Mouse (Mus musculus): ENCODE results near the gene Cc2d2b. TPM values are rescaled to one million over a fixed set of nuclear protein-coding genes. Genes with fewer than 3 reads are reported as not detected.

Gene Cc2d2b
- 0.17 and 0.79 TPM in 2 replicates for polyA plus RNA-seq (2016; fragmentation: Nextera tagmentation; extraction: Ambion mirVana)

DNA sequence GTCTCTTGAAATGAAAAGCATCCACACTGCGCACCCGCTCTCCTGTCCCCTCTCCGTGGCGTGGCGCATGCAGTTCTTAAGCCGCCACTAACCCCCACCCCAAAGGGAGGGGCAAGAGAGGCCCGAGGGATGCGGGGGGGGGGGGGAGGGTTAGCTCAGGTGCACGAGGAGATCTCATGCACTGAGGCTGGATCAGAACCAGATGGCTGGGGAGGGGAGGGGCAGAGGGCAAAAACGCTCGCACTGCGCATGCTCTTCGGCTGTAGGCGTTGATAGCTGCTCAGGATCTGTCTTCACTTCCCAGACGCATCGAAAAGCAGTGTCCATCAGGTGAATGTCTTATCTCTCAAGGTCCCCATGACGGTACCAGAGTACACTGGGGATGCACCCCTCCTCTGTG, at the start of gene Cc2d2b:
TSS of gene Cc2d2b (plus strand) at position 195 of the 400 bp plus-strand sequence.
- no peak for DNase-seq (ENCODE audit: low spot score)
- Histone ChIP-seq H3K4me3 (peak within 1 kb of the TSS; percentile 37), H3K9me3 (no peaks in the 10 kb centered on the region), H3K27ac (no peak within 1 kb of the TSS), H3K4me1 (no peaks in the 10 kb centered on the region), H3K36me3 (no peaks in the 10 kb centered on the region), H3K27me3 (ENCODE audit: insufficient read depth, poor library complexity, severe bottlenecking) (0 out of 2 replicates have a peak, but pooled peaks cover 6% of the 10 kb centered on the region)
- 44% methylated on average over 17 of the region's 17 CpGs for WGBS

DNA sequence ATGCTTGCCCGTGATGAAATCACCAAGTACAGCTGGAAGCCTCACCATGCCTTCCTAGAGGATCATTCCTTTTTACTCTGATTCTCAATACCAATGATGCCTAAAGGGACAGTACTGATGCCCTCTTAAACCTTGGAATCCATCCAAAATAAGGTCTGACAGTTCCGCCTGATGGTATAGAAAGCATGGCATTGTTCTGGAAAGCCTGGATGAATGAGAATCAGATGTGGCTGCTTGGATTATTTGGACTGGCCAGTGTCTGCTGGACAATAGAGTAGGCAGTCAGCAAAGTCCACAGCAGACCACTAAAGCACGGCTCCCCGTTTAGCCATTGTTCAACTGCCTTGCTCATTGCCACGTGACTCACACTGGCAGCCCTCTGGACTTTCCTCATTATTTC, 48.7 kb upstream of the Cc2d2b start:
- Histone ChIP-seq H3K36me3 (no peaks in the 10 kb centered on the region), H3K4me1 (peaks cover 9% of the 10 kb centered on the region), H3K4me3 (no peak overlapping the region), H3K27ac (no peak overlapping the region), H3K9me3 (no peaks in the 10 kb centered on the region), H3K27me3 (ENCODE audit: insufficient read depth, poor library complexity, severe bottlenecking) (no peaks in the 10 kb centered on the region)
- DNase-seq (ENCODE audit: low spot score): no peak
- 79% methylated on average over 5 of the region's 5 CpGs for WGBS

DNA sequence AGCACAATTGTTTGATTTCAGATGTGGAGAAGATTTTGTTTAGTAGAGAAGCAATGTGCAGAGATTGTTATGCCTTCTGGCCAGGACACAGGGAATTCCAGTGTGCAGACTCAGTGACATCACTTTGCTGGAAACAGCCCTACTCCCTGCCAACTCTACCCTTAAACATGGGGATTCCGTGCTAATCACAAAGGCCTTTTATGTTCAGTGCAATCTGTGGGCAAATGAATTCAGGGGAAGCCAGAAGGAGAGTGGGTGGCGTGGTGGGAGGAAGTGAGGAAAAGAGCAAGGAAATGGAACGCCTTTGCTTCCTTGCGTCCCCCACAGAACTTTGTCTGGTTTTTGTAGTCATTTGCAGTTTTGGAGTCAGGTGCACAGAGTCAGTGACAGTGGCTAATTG, 46.1 kb upstream of the Cc2d2b start:
- Histone ChIP-seq H3K4me1 (peaks cover 13% of the 10 kb centered on the region), H3K9me3 (no peaks in the 10 kb centered on the region), H3K36me3 (no peaks in the 10 kb centered on the region), H3K27me3 (ENCODE audit: insufficient read depth, poor library complexity, severe bottlenecking) (no peaks in the 10 kb centered on the region), H3K4me3 (no peak overlapping the region), H3K27ac (0 out of 2 replicates have a peak overlapping the region, but pooled peaks have one; percentile 10)
- WGBS: 62% methylated on average over 4 of the region's 4 CpGs
- no peak for DNase-seq (ENCODE audit: low spot score)

DNA sequence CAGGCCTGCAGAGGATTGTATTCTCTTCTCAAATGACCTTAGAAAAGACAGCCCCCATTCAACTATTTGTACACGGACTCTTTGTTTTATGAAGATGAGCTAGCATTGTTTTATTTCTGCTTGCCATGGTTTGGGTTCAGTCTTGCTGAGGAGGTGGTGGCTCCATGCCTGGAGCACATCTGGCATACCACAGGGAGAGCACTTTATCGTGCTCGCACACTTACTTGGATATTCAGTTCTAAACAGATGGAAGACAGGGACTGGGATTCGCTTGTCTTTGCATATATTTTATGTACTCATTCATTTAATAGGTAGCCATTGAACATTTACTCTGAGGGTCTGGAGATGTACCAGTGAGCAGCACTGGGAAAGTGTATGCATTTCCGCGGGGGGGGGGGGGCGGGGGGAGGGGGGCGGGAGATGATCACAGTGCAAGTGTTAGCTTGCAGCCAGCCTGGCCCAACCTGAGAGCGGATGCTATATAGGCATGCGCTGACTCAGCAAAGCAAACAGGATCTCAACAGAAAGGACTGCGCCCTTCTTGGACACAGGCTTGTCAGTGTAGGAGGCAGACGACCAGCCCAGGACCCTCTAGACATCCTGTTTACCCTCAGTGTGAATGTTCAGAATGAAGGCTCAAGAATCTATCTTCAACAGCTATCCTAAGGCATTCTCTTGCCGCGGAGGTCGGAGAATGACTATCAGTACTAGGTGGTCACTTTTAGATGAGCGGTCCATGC, 35.5 kb upstream of the Cc2d2b start:
- peaks cover 8% of the 10 kb centered on the region for H3K4me1 ChIP-seq
- H3K27ac ChIP-seq: no peak overlapping the region
- no peak overlapping the region for H3K4me3 ChIP-seq
- WGBS: 86% methylated on average over 13 of the region's 16 CpGs
- no peaks in the 10 kb centered on the region for H3K36me3 ChIP-seq
- no peaks in the 10 kb centered on the region for H3K9me3 ChIP-seq
- DNase-seq (ENCODE audit: low spot score): no peak
- no peaks in the 10 kb centered on the region for H3K27me3 ChIP-seq (ENCODE audit: insufficient read depth, poor library complexity, severe bottlenecking)

DNA sequence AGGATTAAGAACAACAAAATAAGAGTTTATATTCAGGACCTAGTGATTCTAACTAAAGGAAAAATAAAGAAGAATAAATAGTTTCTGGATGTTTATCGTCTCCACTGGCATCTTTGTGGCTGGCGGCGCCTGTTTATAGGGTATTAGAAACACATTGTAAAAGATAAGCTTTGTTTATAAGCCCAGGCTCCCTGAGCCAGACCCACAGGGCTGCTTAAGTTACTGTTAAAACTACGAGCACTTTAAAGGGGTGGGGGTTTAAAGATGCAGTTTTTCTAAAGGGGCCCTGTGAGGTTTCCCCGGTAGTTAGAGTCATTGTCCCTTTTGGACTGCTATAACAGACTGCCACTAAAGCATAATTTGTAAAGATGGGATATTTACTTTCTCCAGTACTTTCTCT, 33.9 kb upstream of the Cc2d2b start:
- Histone ChIP-seq H3K36me3 (no peaks in the 10 kb centered on the region), H3K4me1 (peaks cover 11% of the 10 kb centered on the region), H3K27ac (no peak overlapping the region), H3K4me3 (no peak overlapping the region), H3K9me3 (no peaks in the 10 kb centered on the region), H3K27me3 (ENCODE audit: insufficient read depth, poor library complexity, severe bottlenecking) (no peaks in the 10 kb centered on the region)
- 70% methylated on average over 5 of the region's 5 CpGs for WGBS
- DNase-seq (ENCODE audit: low spot score): no peak

DNA sequence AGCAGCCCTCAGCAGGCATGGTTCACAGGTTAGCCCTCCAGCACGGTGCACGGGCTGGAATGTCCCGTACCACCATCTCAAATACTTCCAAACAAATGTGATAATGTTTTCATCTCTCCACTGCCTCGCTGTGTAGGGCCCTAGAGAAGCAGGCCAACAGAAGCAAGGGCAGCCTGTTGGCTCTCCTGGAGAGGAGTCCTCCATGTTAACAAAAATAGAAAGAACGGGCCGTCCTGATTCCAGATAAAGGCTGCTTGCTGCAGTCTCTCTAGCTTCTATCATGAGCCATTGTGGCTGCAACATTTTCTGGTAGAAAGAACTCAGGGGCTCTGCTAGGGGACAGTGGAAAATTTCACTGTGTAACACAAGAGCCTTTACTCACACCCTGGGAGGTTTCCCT, 31.6 kb upstream of the Cc2d2b start:
- Histone ChIP-seq H3K27me3 (ENCODE audit: insufficient read depth, poor library complexity, severe bottlenecking) (no peaks in the 10 kb centered on the region), H3K9me3 (no peaks in the 10 kb centered on the region), H3K4me1 (peaks cover 26% of the 10 kb centered on the region), H3K27ac (peak overlapping the region; percentile 56), H3K4me3 (no peak overlapping the region), H3K36me3 (no peaks in the 10 kb centered on the region)
- 44% methylated on average over 6 of the region's 6 CpGs for WGBS
- DNase-seq (ENCODE audit: low spot score): no peak

DNA sequence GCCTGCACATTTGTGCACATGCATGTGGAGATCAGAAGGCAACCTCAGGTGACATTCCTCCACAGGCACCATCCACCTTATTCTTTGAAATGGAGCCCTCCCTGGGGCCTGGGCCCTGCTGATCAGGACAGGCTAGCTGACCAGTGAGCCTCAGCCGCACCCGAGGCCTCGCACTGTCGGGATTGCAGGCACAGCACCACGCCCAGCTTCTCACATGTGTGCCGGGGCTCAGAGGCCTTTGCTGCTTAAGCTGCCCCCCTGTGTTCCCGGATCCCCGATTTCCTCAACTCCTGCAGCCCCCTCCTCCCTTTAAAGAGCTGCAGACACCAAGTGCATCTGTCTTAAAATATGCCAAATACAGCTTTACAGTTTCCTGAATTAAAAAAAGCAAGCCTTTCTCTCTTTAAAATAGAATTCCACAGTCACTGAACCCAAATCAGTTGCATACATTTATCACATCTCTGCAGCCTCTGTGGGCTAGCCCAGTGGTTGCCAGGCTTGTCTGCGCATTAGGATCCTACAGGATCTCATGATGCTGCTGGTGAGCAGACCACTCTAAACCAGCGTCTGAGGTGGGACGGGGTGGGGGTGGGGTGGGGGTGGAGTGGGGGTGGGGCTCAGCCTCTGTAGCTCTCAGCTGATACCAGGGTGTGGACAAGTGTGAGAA, 29.0 kb upstream of the Cc2d2b start:
- 39% methylated on average over 11 of the region's 11 CpGs for WGBS

DNA sequence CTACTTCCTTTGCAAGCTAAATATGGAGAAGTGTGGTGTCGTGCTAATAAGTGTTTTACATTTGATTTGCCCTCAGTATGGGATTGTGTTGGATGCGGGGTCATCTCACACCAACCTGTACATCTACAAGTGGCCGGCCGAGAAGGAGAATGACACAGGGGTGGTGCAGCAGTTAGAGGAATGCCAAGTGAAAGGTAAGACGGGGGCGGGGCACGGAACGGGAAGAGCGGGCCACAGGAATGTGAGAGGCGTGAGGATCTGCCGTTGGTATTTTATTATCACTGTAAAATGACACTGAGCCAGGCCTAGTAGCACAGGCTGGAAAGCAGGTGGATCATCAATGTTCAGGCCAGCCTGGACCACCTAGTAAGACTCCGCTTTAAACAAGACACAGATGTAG, 28.2 kb upstream of the Cc2d2b start:
- Histone ChIP-seq H3K4me1 (peaks cover 26% of the 10 kb centered on the region), H3K27me3 (ENCODE audit: insufficient read depth, poor library complexity, severe bottlenecking) (no peaks in the 10 kb centered on the region), H3K27ac (no peak overlapping the region; the same call in 1 of the 2 replicates), H3K36me3 (no peaks in the 10 kb centered on the region), H3K9me3 (no peaks in the 10 kb centered on the region), H3K4me3 (no peak overlapping the region)
- 63% methylated on average over 12 of the region's 12 CpGs for WGBS
- no peak for DNase-seq (ENCODE audit: low spot score)

More for the DNA sequence above, 29.0 kb upstream of the Cc2d2b start:
- H3K4me3 ChIP-seq: no peak overlapping the region
- H3K4me1 ChIP-seq: peaks cover 26% of the 10 kb centered on the region
- no peaks in the 10 kb centered on the region for H3K36me3 ChIP-seq
- no peak overlapping the region for H3K27ac ChIP-seq
- H3K9me3 ChIP-seq: no peaks in the 10 kb centered on the region
- no peaks in the 10 kb centered on the region for H3K27me3 ChIP-seq (ENCODE audit: insufficient read depth, poor library complexity, severe bottlenecking)
- DNase-seq (ENCODE audit: low spot score): no peak

DNA sequence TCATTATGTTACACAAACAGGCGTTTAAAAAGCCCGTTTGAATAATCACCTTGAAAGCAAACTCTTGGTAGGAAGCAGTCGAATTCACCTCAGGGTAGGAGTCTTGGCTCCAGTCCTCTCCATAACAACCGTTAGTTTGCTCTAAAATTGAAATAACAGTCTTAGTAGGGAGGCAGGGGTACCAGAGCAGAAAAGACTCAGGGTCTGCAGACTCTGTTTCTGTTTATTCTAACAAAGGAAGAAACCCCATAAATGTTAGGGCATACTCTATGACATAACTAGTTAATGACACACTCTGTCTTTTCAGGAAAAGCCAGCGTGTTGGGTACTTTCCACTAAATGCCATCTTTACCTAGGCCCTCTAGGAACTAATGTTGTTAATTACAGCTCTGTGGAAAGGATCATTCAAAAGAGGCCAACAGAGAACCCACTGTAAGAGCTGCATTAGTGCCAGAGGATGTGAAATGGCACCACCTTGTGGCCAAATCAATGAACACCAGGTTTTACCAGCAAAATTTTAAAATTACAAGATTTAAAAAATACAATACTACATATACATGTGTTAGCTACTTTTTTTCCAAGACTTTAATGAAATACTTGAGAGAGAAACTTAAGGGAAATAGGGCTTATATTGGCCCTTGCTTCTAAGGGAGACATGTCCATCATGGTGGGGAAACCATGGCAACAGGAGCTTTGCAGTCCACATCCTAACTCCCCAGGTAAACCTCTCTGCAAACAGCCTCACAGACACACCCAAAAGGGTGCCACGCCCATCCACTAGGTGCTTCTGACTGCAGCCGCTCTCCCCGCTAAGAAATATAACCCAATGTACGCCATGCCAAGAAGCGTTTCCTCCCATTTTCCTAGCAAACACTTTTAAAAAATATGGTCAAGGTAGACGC, 26.2 kb upstream of the Cc2d2b start:
- no peaks in the 10 kb centered on the region for H3K27me3 ChIP-seq (ENCODE audit: insufficient read depth, poor library complexity, severe bottlenecking)
- peaks cover 18% of the 10 kb centered on the region for H3K4me1 ChIP-seq
- DNase-seq (ENCODE audit: low spot score): no peak
- H3K9me3 ChIP-seq: no peaks in the 10 kb centered on the region
- H3K4me3 ChIP-seq: no peak overlapping the region
- H3K27ac ChIP-seq: 0 out of 2 replicates have a peak overlapping the region, but pooled peaks have one; percentile 23
- H3K36me3 ChIP-seq: no peaks in the 10 kb centered on the region
- 55% methylated on average over 11 of the region's 11 CpGs for WGBS

DNA sequence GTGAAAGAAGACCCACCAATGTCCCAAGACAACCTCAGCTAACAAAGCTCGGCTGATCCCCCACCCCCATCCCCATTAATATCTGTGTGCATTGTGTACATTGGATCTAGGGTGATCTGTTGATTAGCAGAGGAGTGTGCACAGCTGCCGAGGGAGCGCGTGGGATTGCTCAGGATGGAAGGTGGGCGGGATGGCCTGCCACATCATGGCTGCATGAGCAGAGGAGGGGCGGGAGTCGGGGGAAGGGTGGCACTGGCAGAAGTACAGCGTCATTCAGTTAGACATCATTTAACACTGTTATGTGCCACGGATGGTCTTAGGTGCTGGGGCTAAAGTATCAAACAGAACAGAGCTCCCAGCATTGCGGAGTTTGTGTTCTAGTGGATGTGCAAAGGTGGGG, 25.0 kb upstream of the Cc2d2b start:
- Histone ChIP-seq H3K36me3 (no peaks in the 10 kb centered on the region), H3K9me3 (no peaks in the 10 kb centered on the region), H3K4me1 (peaks cover 18% of the 10 kb centered on the region), H3K27me3 (ENCODE audit: insufficient read depth, poor library complexity, severe bottlenecking) (no peaks in the 10 kb centered on the region), H3K27ac (no peak overlapping the region), H3K4me3 (no peak overlapping the region)
- DNase-seq (ENCODE audit: low spot score): no peak
- WGBS: 63% methylated on average over 10 of the region's 10 CpGs

DNA sequence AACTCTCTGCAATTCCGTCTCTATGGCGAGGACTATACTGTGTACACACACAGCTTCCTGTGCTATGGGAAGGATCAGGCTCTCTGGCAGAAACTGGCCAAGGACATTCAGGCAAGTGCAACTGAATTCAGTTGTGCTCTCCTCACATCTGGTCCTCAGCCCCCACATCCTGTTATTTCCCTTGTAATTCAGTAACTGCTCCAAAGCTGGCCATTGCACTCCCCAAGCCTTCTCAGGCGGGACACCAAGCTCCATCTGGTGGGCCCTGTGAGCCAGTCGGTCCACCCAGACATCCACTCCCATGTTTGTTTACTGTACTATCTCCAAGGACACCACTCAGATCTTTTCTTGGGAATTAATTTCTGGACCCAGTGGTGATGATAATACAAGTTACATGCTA, 22.4 kb upstream of the Cc2d2b start:
- Histone ChIP-seq H3K4me3 (no peak overlapping the region), H3K36me3 (no peaks in the 10 kb centered on the region), H3K4me1 (peaks cover 2% of the 10 kb centered on the region; the same call in 1 of the 2 replicates), H3K27ac (no peak overlapping the region), H3K9me3 (no peaks in the 10 kb centered on the region), H3K27me3 (ENCODE audit: insufficient read depth, poor library complexity, severe bottlenecking) (no peaks in the 10 kb centered on the region)
- no peak for DNase-seq (ENCODE audit: low spot score)
- WGBS: 74% methylated on average over 4 of the region's 4 CpGs

DNA sequence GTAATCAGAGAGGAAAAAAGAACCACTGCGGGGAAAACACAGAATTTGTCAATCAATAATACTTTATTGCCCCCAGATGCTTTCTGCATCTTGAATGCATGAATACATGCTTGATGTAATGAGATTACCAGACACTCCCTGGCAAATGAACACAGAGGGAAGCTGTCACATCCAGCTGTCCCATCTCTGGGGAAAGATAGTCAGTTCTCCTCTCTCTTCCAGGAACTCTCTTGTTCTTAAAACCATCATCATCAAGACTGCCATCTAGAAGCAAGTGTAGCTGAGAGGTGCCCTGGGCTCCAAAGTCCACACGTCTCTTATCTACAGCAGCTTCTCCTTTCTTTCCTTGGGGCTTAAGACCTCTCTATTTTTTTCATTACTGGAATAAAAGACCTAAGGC, 21.9 kb upstream of the Cc2d2b start:
- H3K4me1 ChIP-seq: no peaks in the 10 kb centered on the region; the same call in 1 of the 2 replicates
- WGBS: 81% methylated on average over 2 of the region's 2 CpGs
- H3K27me3 ChIP-seq (ENCODE audit: insufficient read depth, poor library complexity, severe bottlenecking): no peaks in the 10 kb centered on the region
- H3K27ac ChIP-seq: no peak overlapping the region
- no peak for DNase-seq (ENCODE audit: low spot score)
- no peaks in the 10 kb centered on the region for H3K9me3 ChIP-seq
- H3K4me3 ChIP-seq: no peak overlapping the region
- no peaks in the 10 kb centered on the region for H3K36me3 ChIP-seq

DNA sequence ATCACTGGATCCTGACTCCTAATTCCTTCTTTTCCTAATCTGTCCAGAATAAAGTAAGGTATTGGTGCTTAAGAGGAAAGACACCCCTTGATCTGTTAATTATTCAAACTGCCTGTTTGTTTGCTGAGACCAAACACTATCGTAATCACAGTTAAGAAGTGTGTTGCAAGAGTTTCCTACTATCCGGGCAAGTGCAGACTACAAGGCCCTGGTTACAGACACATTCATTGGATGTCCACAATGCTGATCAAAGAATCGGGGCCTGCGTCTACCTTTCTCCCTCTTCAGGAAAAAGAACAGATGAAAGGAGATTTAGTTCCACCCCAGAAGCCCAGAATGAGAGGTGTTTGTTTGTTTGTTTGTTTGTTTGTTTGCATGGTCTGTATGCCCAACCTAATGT, 20.3 kb upstream of the Cc2d2b start:
- Histone ChIP-seq H3K27me3 (ENCODE audit: insufficient read depth, poor library complexity, severe bottlenecking) (no peaks in the 10 kb centered on the region), H3K4me3 (no peak overlapping the region), H3K27ac (no peak overlapping the region), H3K4me1 (no peaks in the 10 kb centered on the region), H3K9me3 (no peaks in the 10 kb centered on the region), H3K36me3 (no peaks in the 10 kb centered on the region)
- WGBS: 83% methylated on average over 4 of the region's 4 CpGs
- no peak for DNase-seq (ENCODE audit: low spot score)
